Mouse (Mus musculus): ENCODE data around the gene Tmx2.

DNA sequence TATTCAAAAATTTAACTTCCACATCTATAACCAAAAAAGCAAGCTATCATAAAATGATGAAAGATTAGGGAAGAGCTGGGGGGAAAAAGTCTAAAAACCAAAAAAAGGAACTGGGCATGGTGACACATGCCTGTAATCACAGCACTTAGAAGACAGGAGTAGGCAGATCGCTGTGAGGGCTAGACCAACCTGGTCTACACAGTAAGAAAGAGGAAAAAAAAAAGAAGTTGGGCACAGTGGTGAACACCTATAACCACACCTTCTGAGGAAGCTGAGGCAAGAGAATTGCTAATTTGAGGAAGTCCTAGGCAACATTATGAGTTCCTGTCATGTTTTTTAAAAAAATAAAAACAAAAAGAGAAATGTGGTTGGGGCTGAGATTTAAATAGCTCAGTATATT is 23.1 kb downstream of the Tmx2 start:
- TF ChIP-seq CTCF (IDR thresholded peaks at IDR 0.05; ENCODE audit: insufficient read depth, low read length) (no peak), POLR2A (IDR thresholded peaks at IDR 0.05; ENCODE audit: borderline replicate concordance, extremely low read depth, low read depth, low read length) (no peak)

All from lung, adult 2 months (tissue).